Mouse (Mus musculus): Measurements from ENCODE around the gene Tuba3b.

Gene Tuba3b

DNA sequence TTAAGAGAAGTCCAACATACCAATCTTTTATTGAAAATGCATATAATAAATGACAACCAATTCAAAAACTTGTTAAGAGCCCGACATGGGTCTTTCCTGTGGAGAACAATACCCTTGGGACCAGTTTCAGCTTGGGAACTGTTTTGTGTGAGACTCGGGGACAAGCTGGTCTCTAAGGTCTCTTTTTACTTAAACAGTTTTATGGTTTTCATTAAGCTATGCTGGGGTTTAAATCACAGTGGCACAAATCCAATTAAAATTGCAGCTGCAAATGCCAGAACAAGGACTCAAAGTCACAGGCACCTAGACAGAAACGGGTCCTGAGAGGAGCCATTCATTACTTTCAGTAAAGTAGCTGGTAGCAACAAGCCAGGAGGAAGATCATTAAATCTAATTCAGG, 10.4 kb upstream of the Tuba3b start:
- 68% methylated on average over 3 of the region's 3 CpGs for WGBS

DNA sequence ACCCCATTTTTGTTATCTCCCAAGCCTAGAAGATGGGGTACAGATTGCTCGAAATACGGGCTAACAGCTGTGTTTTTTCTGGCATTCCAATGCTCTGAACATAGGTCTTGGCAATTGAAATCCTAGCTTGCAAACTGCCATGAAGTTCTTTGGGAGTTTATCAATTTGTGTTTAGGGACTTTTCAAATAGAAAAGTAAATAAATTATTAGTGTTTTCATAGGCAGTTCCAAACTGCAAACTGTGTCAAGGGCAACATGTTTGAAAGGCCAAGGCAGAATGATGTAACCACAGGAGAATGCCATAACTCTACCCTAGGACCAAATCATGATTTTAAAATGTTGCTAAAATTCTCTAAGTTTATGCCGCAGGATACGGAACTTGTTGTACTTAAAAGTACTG, 7.8 kb upstream of the Tuba3b start:
- 71% methylated on average over 4 of the region's 4 CpGs for WGBS

DNA sequence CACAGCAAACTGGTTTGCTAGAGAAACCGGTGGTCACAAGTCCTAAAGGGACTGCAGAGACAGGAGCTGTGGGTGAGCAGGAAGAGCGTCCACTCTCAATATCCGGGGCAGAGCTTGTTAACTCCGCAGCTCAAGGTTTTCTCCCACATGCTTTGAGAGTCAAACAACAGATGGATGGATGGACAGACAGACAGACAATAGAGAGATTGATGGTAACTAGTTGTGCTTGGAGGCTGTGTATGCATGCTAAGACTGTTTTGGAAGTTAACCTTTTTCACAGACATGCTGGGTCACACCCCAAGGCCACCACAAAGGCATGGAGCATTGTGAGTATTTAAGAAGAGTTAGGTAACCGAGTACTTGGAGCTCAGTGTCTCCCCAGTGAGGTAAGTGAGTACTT, 6.9 kb upstream of the Tuba3b start:
- WGBS: 90% methylated on average over 5 of the region's 5 CpGs

DNA sequence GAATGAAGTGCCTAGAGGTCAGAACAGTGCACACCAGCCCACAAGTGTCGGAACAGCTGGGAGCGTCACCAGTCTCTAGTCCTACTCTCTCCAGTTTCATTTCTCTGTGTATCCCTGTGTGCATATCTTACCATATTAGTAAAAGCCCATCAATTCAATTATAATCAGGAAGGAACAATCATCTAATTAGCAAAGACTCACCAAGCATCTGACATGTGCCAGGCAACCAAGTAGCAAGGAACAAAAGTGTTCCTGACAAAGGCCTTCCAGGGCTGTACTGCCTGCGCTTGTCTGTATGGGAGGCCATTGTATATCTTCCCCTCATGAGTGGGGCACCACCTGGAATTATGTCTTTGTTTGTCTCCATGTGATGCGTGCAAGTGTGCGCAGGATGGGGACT, 4.7 kb upstream of the Tuba3b start:
- WGBS: 90% methylated on average over 5 of the region's 5 CpGs

DNA sequence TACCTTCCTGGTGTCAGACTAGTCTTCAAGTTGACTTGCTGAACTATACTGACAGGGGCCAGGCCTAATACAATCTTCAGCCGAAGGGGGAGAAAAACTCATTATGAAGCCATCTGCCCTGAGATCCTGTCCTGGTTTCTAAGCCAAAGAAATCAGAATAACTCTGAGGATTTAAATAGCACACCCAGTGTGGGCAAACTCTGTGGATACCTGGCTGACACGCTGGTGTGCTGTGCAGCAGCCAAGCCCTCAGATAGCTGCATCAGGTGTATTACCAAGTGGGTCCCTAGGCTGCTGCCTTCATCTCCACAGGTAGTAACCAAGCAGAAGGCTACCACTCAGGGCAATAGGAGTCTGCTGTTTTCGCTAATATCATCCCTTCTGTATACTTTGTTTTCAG, 2.9 kb upstream of the Tuba3b start:
- 62% methylated on average over 3 of the region's 3 CpGs for WGBS

DNA sequence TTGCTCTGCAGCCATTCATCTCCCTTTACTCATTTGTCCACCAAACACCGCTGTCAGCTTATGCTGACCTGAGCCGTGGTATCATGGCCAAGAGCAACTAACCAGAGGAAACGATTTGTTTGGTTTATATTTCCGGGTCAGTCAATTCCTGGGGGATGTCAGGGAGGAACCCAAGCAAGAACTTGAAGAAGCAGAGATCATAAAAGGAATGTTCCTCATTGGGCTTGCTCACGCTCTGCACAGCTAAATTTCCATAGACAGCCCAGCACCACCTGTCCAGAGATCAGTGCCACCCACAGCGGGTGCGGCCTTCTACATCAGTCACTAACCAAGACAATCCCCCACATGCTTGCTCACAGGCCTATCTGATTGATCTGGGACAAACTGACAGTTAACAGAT, 1.3 kb upstream of the Tuba3b start, which contains the start of gene Lmntd1:
Lmntd1 (minus strand) TSS at position 101 of the 400 bp plus-strand sequence.
- 84% methylated on average over 7 of the region's 7 CpGs for WGBS

DNA sequence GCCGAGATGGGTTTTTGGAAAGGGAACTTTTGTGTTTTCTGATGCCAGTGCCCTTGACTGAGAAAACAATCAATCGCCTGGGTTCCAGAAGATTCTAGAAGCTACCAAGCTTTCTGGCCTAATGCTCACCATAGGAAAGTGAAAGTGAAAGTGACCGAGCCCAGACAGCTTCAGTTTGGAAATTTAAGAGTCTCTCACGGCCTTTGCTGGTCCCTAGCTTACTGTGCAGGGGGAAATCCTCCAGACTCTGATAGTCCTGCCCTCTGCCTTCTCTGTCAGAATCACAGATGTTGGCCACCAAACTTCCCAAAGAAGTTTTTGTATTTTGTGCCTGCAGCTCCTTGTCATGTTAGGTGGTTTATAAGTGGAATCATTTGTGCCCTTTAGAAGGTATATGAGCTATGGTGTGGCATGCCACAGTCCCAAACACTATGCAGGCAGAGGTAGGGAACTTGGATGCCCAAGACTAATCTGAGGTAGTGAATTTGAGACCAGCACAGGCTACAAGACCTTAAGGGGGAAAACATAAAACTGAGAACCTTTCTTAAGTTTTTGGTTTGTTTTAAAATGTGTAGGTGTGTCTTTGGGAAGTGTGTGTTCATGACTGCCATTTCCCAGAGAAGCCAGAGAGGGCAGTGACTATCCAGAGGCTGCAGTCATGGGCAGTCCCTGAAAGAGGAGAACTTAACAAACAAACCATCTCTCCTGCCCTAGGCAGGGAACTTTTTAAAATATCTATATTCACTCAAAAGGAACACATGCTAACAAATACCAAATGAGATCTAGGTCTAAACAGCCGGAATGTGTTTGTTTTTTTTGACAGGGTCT, 1.1 kb downstream of the Tuba3b start:
- WGBS: 79% methylated on average over 5 of the region's 5 CpGs

DNA sequence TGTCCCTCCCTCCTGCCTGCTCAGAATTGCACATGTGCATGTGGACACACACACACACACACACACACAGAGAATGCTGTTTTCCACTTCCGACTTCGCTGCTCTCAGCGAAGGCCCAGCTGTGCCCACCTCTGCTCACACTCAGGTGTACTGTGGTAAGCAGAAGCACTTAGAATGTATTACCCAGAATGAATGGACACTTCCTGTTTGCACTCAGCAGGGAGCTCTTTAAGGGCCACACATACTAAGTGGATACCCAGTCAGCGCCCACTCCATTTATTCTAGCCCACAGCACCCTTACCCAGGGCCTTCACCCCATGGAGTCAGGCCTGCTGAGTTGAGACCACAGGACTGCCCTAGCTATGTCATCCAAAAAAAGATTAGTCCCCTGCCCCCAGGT, 7.6 kb downstream of the Tuba3b start:
- WGBS: 87% methylated on average over 4 of the region's 4 CpGs

DNA sequence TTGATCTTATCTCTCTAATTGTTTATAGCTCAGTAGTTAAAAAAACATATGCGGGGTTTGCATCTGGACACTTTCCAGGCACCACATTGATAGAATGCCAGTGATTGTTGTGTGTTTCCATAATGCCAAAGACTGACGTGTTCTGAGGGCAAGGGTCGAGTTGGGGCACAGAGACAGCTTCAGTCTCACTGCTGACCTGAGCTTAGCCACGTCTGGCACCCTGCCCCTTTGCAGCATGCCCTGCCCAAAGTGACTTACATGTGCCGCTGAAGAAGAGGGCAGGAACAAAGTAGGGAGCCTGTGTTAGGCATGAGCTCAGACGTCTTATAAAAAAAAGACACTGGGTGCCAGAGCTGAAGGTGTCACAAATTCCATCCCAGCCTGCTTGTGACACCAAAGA, 14.7 kb downstream of the Tuba3b start:
- 57% methylated on average over 6 of the region's 6 CpGs for WGBS

DNA sequence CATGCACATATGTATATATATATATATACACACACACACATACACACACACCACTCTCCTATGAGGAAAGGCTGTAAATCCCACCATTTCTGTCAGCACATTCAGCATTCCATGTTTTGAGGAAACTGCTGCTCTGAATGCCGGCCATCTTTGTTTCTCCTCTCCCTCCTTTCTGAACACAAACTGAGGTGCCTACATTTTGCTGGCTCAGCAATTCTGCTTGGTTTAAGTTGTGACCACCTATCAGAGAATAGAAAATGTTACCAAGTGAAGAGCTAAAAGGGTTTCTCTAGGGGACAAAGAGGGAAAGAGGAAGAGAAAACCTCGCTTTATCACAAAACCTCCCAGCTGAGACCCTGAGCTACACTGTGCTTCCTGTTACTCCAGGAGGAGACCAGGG, 18.9 kb downstream of the Tuba3b start:
- 91% methylated on average over 2 of the region's 2 CpGs for WGBS

DNA sequence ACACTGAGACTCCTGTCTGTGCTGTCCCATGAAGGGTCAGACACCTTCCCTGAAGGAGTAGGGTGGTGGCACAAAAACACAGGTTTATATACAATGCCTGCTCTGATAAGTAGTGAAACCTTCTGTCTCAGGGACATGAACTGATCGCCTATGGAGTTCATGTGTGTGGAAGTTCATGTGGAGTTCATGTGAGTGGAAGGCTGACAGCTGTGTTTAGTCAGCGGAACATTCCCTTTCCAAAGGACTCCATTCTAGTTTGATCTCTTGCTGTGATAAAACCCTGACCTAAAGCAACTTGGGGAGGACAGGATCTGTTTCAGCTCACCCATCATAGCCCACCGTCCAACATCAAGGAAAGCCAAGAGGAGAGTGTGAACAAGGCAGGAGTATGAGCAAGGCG, 21.1 kb downstream of the Tuba3b start:
- WGBS: 89% methylated on average over 4 of the region's 4 CpGs

DNA sequence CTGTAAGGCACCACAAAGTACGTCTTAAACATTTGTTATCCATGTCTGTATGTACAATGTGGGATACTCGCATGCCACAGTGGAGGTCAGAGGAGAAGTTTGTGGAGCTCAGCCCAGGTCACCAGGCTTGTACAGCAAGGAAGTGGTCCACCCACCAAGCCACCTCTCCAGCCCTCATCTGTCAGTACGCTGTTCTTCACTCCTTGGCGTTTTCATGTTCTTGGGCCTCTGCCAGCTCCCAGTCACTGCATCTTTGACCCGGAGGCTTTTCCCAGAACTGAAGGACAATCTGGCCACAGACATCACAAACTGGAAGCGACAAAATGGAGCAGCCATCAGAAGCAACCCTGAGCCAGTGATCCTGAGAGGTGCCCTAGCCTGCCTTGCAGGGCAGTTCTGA, 22.7 kb downstream of the Tuba3b start:
- 71% methylated on average over 6 of the region's 6 CpGs for WGBS

DNA sequence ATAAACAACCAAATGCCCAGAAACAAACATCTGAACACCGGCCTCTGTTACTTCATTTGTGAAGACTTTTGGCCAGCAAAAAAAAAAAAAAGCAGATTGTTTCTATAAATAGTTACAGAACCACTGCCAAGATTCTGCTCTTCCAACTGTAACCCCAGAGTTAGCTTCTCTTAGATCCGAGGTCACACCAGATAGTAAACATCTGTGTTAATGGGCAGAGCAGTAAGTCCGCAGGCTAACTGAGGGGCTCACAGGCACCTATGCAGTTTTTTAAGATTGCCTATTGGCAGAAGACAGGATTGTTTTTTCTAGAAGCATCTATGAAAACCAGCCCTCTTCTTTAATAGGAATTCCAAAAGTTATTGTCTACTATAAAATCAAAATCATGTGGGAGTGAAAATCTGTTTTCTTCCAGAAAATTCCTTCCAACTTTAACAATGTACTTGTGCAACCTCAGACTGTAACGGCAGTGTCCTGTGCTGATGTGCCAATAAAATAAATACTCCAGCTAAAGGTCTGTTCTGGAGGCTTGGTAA, 25.5 kb downstream of the Tuba3b start:
- WGBS: 60% methylated on average over 4 of the region's 4 CpGs

DNA sequence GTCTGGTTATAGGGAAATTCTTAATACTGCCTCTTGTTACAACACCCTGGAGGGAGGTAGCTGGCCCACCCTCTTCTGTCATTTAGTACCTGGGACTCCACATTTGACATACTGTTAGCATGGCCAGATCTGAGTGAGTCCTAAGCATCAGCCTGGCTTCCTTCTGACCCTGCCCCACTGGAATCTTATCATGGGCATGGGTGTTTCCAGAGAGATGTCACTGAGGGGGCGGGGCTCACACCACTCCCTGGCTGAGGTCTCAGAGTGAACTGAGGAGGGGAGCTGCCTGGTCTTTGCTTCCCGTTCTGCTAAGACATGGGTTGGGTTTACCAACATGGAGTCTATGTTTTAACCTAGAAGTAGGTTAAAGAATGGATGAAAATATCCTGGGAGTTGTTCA, 36.4 kb downstream of the Tuba3b start:
- 90% methylated on average over 2 of the region's 2 CpGs for WGBS

DNA sequence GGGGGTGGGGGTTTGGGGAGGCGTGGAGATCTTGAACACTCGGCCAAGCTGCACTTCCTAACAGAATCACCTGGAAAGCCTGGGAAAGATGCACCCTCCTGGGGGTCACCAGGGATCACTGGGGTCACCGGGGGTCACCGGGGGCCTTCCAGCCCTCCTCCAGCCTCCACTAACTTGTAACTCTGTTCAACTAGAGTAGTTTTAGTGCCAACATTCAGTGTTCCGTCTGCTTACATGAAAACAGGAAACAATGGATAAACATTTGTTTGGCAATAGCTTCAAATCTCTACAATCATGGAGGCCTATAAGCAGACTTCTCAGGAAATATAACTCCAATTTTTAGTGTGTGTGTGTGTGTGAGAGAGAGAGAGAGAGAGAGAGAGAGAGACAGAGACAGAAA, 37.4 kb downstream of the Tuba3b start:
- 89% methylated on average over 5 of the region's 5 CpGs for WGBS

DNA sequence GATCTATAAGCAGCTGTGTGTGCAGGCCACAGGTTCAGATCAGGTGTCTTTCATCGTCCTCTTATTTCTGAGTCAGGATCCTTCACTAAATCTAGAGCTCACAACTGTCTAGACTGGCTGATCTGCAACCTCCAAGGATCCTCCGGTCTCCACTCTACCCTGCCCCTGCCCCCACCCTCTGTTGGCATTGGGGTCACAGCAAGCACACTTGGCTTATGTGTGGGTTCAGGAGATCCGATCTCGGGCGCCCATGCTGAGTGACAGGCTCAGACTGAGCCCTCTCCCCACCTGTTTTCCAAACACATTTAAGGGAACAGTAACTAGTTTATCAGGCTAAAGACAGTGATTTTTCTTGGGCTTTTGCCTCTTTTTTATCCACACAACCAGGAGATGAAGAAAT, 38.1 kb downstream of the Tuba3b start:
- 53% methylated on average over 5 of the region's 5 CpGs for WGBS

DNA sequence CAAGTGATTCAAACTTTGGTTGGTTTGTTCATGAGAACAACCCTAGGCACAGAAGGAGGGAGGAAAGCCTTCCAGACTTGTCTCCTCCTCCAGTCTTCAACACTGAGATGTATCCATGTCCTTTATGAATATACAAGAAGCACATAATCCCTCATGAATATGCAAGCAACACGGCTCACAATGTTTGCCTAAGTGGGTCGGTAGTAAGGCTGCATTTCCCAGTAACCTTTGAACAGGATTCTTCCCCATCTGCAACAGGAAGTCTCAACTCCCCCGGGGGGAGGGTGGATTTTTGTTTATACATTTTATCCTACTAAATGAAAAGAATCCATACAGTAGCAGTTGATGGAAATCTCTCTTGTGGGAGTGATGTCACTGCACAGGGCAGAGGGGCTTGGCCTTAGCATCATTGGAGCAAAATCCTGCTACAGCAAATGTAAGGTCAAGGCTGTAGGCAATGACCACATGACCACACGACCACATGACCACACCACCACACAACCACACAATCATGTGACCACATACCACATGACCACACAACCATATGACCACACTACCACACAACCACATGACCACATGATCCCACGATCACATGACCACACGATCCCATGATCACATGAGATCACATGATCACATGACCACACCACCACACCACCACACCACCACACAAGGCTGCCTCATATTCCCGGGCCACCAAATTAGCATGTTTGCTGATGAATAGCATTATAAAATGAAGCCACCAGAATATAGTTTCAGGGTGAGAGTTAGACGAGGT, 38.7 kb downstream of the Tuba3b start:
- WGBS: 59% methylated on average over 8 of the region's 8 CpGs

DNA sequence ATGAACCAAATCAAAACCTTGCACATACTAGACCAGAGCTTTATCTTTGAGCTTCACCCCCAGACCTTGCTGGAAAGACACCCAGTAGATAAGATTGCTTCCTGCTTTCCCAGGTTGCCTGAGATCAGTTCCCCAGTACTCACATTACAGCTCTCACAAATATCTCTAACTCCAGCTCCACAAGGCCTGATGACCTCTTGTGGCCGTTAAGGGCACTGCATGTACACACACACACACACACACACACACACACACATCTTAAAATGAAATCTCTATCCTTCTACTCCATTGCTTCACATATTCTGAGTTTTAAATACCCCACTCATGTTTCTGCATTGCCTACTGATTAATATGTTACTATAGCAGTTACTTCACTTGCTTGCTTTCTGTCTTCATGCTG, 40.1 kb downstream of the Tuba3b start:
- WGBS: 86% methylated on average over 1 of the region's 1 CpGs

DNA sequence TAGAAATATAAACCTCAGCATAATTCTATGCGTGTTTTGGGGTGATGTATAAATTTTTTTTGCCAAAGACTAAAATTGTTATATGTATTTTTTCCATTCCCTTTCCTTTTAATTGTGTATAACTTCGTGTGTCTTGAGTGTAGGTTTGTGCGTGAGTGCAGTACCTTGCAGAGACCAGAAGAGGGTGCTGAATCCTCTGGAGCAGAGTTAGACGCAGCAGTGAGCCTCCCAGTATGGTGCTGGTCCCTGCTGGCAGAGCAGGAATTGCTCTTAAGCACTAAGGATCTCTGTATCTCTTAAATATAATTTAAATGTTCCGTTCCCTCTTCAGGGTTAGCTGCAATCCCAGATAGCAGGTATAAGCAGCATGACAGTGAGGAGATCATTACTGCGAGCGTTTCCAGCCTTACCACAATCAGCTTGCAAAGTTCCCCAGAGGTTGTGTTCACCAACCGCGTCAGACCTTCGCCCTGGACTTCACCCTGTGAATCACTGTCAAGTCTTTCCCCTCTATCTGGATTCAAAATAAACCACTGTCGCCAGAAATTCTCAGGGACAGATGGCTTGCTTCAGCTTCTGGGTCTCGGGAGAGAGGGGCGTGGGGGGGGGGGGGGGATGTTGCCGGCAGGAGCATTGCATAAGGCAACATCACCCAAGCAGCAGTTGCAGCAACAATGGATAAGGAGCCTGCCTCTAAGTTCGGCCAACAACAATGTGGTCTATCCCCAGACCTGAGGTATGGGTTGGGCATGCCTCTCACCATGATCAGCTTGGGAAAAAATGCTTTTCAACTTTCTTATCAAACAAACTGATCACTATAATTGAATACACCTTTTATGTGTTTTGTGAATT, 41.4 kb downstream of the Tuba3b start:
- WGBS: 75% methylated on average over 15 of the region's 15 CpGs

DNA sequence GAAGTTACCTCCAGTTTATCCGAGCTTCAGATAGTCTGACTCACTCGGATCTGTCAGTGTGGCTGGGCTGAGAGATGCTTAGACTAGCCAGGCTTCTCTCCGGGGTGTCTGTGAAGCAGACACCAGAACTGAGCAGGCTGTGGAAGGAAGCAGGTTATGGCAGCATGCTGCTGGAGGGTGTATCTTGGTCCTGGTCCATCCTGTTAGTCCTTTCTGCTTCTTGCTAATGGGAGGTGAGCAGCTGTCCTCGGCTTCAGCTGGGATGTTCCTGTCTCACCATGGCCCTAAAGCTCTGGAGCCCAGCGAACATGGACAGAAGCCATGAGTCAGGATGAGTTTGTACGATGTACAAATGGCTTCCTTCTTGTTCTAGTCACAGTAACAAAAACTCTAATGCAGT, 43.6 kb downstream of the Tuba3b start:
- WGBS: 75% methylated on average over 6 of the region's 6 CpGs

DNA sequence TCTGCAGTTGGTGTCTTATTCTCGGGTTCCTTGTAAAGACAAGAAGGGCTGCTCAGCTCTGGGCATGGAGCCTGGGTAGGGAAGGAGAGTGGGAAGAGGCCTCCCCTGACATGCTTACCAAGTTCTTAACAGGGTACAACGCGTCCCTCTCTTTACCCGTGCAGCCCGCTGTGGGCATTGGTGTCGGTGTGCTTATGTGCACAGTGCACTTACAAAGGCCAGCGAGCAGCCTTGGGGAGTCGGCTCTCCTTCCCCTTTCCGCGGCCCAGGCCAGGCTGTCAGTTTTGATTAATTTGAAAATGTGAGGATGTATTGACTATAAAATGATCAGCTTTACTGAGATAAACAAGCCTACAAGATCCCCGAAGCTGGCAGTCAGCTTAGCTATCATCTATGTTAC, 45.4 kb downstream of the Tuba3b start:
- 88% methylated on average over 11 of the region's 11 CpGs for WGBS

DNA sequence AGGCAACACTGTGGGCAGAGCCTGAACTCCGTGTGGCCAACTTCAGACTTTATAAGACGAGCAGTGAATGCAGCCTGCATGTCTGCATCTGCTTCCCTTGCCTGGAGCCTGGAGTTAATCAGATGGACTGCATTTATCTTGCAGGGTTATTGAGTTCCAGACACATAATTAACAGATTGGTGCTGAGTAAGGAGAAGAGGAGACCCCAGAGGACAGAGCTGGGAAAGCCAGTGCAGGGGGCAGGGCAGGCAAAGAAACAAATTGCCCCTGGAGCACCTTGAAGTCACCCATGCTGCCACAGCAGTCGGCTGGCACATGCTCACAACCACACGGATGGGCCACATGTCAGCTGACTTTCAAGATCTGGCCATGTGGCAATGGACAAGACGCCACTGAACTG, 48.7 kb downstream of the Tuba3b start:
- 84% methylated on average over 5 of the region's 5 CpGs for WGBS
